Mouse (Mus musculus): ENCODE results near the gene Kif3b. TPM values are rescaled to one million over a fixed set of nuclear protein-coding genes. Genes with fewer than 3 reads are reported as not detected.

Kif3b gene
- polyA plus RNA-seq, 1 experiment from 2014 or later: 8.9 TPM

GRCm38 (mm10) chr2:153295196-153295595, 4.0 kb downstream of the Kif3b start:
- no peak overlapping the region for H3K4me3 ChIP-seq (ENCODE audit: low read length)
- H3K4me2 ChIP-seq (replicated peaks; ENCODE audit: low read depth, low read length): no peak overlapping the region
- H3K9me3 ChIP-seq (ENCODE audit: low read length): no peaks in the 10 kb centered on the region
- no peak overlapping the region for H3K9ac ChIP-seq (replicated peaks; ENCODE audit: low read length)
- H3K27ac ChIP-seq (ENCODE audit: low read length): no peak overlapping the region
- H3K36me3 ChIP-seq (ENCODE audit: insufficient read depth, low read length): no peaks in the 10 kb centered on the region
- no peak for ATAC-seq (ENCODE audit: low FRiP score, low TSS enrichment)
- peaks cover 23% of the 10 kb centered on the region for H3K4me1 ChIP-seq (ENCODE audit: insufficient read depth, low read length)
- no peaks in the 10 kb centered on the region for H3K27me3 ChIP-seq (ENCODE audit: insufficient read depth, low read length)
- WGBS: 92% methylated on average over 4 of the region's 4 CpGs

DNA sequence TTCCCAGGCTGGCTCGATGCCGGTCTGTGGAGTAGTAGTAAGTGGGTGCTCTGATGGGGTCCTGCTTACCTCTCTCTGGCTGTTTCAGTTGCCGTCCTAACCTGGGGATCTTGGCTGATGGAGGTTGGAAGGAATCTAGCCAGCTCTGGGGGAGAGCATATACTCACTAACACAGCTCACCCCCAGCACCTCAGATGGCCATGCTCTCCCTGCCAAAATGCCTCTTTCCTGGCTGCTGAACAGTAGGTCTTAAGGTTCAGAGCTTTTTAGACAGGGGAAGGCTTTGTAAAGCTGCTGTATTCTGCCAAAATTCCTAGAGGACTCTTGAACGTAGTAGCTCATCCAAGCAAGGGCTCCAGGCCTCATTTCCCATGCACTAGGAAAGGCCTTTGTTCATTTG, 6.6 kb downstream of the Kif3b start:
- H3K9me3 ChIP-seq (ENCODE audit: low read length): no peaks in the 10 kb centered on the region
- ATAC-seq (ENCODE audit: low FRiP score, low TSS enrichment): no peak
- H3K9ac ChIP-seq (replicated peaks; ENCODE audit: low read length): no peak overlapping the region
- no peaks in the 10 kb centered on the region for H3K36me3 ChIP-seq (ENCODE audit: insufficient read depth, low read length)
- H3K27ac ChIP-seq (ENCODE audit: low read length): no peak overlapping the region
- no peaks in the 10 kb centered on the region for H3K27me3 ChIP-seq (ENCODE audit: insufficient read depth, low read length)
- peaks cover 12% of the 10 kb centered on the region for H3K4me1 ChIP-seq (ENCODE audit: insufficient read depth, low read length)
- H3K4me3 ChIP-seq (ENCODE audit: low read length): no peak overlapping the region
- H3K4me2 ChIP-seq (replicated peaks; ENCODE audit: low read depth, low read length): no peak overlapping the region
- 74% methylated on average over 4 of the region's 4 CpGs for WGBS

- Histone ChIP-seq H3K4me2 (replicated peaks; ENCODE audit: low read depth, low read length) (no peak overlapping the region), H3K36me3 (ENCODE audit: insufficient read depth, low read length) (no peaks in the 10 kb centered on the region), H3K4me3 (ENCODE audit: low read length) (no peak overlapping the region), H3K27me3 (ENCODE audit: insufficient read depth, low read length) (no peaks in the 10 kb centered on the region), H3K9me3 (ENCODE audit: low read length) (no peaks in the 10 kb centered on the region), H3K9ac (replicated peaks; ENCODE audit: low read length) (no peak overlapping the region), H3K4me1 (ENCODE audit: insufficient read depth, low read length) (peaks cover 12% of the 10 kb centered on the region), H3K27ac (ENCODE audit: low read length) (peak overlapping the region; percentile 48)
- no peak for ATAC-seq (ENCODE audit: low FRiP score, low TSS enrichment)
- WGBS: 33% methylated on average over 4 of the region's 4 CpGs
Measured at GRCm38 (mm10) chr2:153298460-153298859, 7.2 kb downstream of the Kif3b start.

DNA sequence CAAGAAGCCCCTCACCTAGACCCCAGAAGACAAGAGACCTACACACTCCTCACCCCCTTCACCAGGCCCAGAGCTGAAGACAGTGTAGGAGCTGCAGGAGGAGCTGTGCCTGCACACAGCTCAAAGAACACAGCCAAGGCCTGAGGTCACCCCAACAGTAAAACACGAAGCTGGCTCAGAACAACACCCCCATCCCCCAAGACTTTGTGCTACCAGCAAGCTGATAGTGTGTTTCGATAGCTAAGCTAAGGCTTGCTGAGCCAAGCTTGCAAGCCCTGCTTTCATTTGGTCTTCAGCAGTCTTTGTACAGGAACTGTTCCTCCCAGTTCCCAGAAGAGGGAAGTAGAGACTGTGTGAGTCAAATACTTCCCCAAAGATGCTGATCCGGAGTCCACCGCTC, 7.7 kb downstream of the Kif3b start:
- Histone ChIP-seq H3K27ac (ENCODE audit: low read length) (peak overlapping the region; percentile 48; the same call in 1 of the 2 replicates), H3K4me1 (ENCODE audit: insufficient read depth, low read length) (peaks cover 12% of the 10 kb centered on the region), H3K4me3 (ENCODE audit: low read length) (no peak overlapping the region), H3K9me3 (ENCODE audit: low read length) (no peaks in the 10 kb centered on the region), H3K27me3 (ENCODE audit: insufficient read depth, low read length) (no peaks in the 10 kb centered on the region), H3K9ac (replicated peaks; ENCODE audit: low read length) (no peak overlapping the region), H3K36me3 (ENCODE audit: insufficient read depth, low read length) (no peaks in the 10 kb centered on the region), H3K4me2 (replicated peaks; ENCODE audit: low read depth, low read length) (no peak overlapping the region)
- 0 out of 2 replicates have a peak, but pooled peaks have one; percentile 62 for ATAC-seq (ENCODE audit: low FRiP score, low TSS enrichment)
- WGBS: 43% methylated on average over 4 of the region's 4 CpGs

DNA sequence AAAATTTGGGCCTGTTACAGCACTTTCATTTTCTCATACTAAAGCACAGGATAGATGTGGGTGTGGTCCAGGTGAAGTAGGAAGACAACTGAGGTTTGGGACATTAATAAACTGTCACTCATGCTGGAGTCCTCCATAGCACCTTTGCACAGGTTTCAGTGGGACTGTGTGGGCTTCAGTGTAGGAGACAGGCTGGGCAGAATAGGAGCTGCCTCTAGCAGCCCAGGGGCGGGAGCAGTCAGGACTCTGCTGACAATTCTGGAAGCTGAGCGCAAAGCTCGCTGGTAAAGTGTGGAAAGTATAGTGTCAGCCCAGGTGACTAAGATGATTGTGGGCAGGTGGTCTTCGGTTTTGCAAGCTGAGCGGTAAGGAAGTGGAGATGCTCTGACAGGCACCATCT, 9.9 kb downstream of the Kif3b start:
- Histone ChIP-seq H3K4me2 (replicated peaks; ENCODE audit: low read depth, low read length) (no peak overlapping the region), H3K27ac (ENCODE audit: low read length) (no peak overlapping the region), H3K36me3 (ENCODE audit: insufficient read depth, low read length) (no peaks in the 10 kb centered on the region), H3K27me3 (ENCODE audit: insufficient read depth, low read length) (no peaks in the 10 kb centered on the region), H3K4me3 (ENCODE audit: low read length) (no peak overlapping the region), H3K9ac (replicated peaks; ENCODE audit: low read length) (no peak overlapping the region), H3K9me3 (ENCODE audit: low read length) (no peaks in the 10 kb centered on the region), H3K4me1 (ENCODE audit: insufficient read depth, low read length) (peaks cover 12% of the 10 kb centered on the region)
- WGBS: 93% methylated on average over 5 of the region's 5 CpGs
- no peak for ATAC-seq (ENCODE audit: low FRiP score, low TSS enrichment)

DNA sequence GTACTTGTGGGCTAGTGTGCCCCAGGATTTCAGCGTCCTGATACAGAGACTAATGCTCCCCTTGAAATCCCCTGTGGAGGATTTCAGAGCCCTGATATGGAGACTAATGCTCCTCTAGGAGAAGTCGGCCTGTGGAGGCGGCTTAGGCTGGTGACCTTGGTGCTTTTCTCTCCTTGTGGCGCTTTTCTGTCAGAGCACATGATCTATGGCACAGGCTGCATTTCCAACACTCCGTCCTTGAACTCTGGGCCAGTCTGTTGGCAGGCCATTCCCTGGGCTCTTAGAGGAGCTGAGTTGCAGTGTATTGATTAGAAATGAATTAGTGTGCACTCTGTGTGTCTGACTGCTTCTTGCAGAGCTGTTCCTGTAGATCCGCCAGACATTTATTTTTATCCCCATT, 14.0 kb downstream of the Kif3b start:
- Histone ChIP-seq H3K4me2 (replicated peaks; ENCODE audit: low read depth, low read length) (no peak overlapping the region), H3K4me3 (ENCODE audit: low read length) (no peak overlapping the region), H3K9me3 (ENCODE audit: low read length) (no peaks in the 10 kb centered on the region), H3K27ac (ENCODE audit: low read length) (no peak overlapping the region), H3K36me3 (ENCODE audit: insufficient read depth, low read length) (no peaks in the 10 kb centered on the region), H3K27me3 (ENCODE audit: insufficient read depth, low read length) (no peaks in the 10 kb centered on the region), H3K9ac (replicated peaks; ENCODE audit: low read length) (no peak overlapping the region), H3K4me1 (ENCODE audit: insufficient read depth, low read length) (no peaks in the 10 kb centered on the region)
- no peak for ATAC-seq (ENCODE audit: low FRiP score, low TSS enrichment)
- 51% methylated on average over 6 of the region's 6 CpGs for WGBS

- H3K4me2 ChIP-seq (replicated peaks; ENCODE audit: low read depth, low read length): no peak overlapping the region
- no peak for ATAC-seq (ENCODE audit: low FRiP score, low TSS enrichment)
- no peak overlapping the region for H3K4me3 ChIP-seq (ENCODE audit: low read length)
- no peaks in the 10 kb centered on the region for H3K9me3 ChIP-seq (ENCODE audit: low read length)
- no peak overlapping the region for H3K27ac ChIP-seq (ENCODE audit: low read length)
- H3K9ac ChIP-seq (replicated peaks; ENCODE audit: low read length): no peak overlapping the region
- no peaks in the 10 kb centered on the region for H3K36me3 ChIP-seq (ENCODE audit: insufficient read depth, low read length)
- no peaks in the 10 kb centered on the region for H3K4me1 ChIP-seq (ENCODE audit: insufficient read depth, low read length)
- WGBS: 60% methylated on average over 7 of the region's 7 CpGs
- H3K27me3 ChIP-seq (ENCODE audit: insufficient read depth, low read length): no peaks in the 10 kb centered on the region
Measured at GRCm38 (mm10) chr2:153308586-153308985, 17.4 kb downstream of the Kif3b start.

GRCm38 (mm10) chr2:153309106-153309505, 17.9 kb downstream of the Kif3b start:
- H3K4me1 ChIP-seq (ENCODE audit: insufficient read depth, low read length): no peaks in the 10 kb centered on the region
- ATAC-seq (ENCODE audit: low FRiP score, low TSS enrichment): no peak
- no peak overlapping the region for H3K4me3 ChIP-seq (ENCODE audit: low read length)
- 48% methylated on average over 8 of the region's 8 CpGs for WGBS
- H3K9ac ChIP-seq (replicated peaks; ENCODE audit: low read length): no peak overlapping the region
- H3K4me2 ChIP-seq (replicated peaks; ENCODE audit: low read depth, low read length): no peak overlapping the region
- no peaks in the 10 kb centered on the region for H3K36me3 ChIP-seq (ENCODE audit: insufficient read depth, low read length)
- H3K9me3 ChIP-seq (ENCODE audit: low read length): no peaks in the 10 kb centered on the region
- no peaks in the 10 kb centered on the region for H3K27me3 ChIP-seq (ENCODE audit: insufficient read depth, low read length)
- H3K27ac ChIP-seq (ENCODE audit: low read length): no peak overlapping the region

- no peak overlapping the region for H3K4me3 ChIP-seq (ENCODE audit: low read length)
- no peaks in the 10 kb centered on the region for H3K27me3 ChIP-seq (ENCODE audit: insufficient read depth, low read length)
- H3K27ac ChIP-seq (ENCODE audit: low read length): no peak overlapping the region
- no peak overlapping the region for H3K4me2 ChIP-seq (replicated peaks; ENCODE audit: low read depth, low read length)
- no peak overlapping the region for H3K9ac ChIP-seq (replicated peaks; ENCODE audit: low read length)
- no peaks in the 10 kb centered on the region for H3K4me1 ChIP-seq (ENCODE audit: insufficient read depth, low read length)
- no peak for ATAC-seq (ENCODE audit: low FRiP score, low TSS enrichment)
- WGBS: 74% methylated on average over 6 of the region's 6 CpGs
- no peaks in the 10 kb centered on the region for H3K9me3 ChIP-seq (ENCODE audit: low read length)
- H3K36me3 ChIP-seq (ENCODE audit: insufficient read depth, low read length): no peaks in the 10 kb centered on the region
Measured at GRCm38 (mm10) chr2:153310228-153310627, 19.0 kb downstream of the Kif3b start.

GRCm38 (mm10) chr2:153312884-153313283, 21.7 kb downstream of the Kif3b start:
- H3K27me3 ChIP-seq (ENCODE audit: insufficient read depth, low read length): no peaks in the 10 kb centered on the region

More at GRCm38 (mm10) chr2:153312884-153313283, 21.7 kb downstream of the Kif3b start:
- H3K36me3 ChIP-seq (ENCODE audit: insufficient read depth, low read length): peaks cover 11% of the 10 kb centered on the region
- no peaks in the 10 kb centered on the region for H3K9me3 ChIP-seq (ENCODE audit: low read length)
- H3K4me1 ChIP-seq (ENCODE audit: insufficient read depth, low read length): no peaks in the 10 kb centered on the region
- no peak overlapping the region for H3K4me2 ChIP-seq (replicated peaks; ENCODE audit: low read depth, low read length)
- no peak overlapping the region for H3K9ac ChIP-seq (replicated peaks; ENCODE audit: low read length)
- 88% methylated on average over 9 of the region's 9 CpGs for WGBS
- no peak overlapping the region for H3K27ac ChIP-seq (ENCODE audit: low read length)
- no peak for ATAC-seq (ENCODE audit: low FRiP score, low TSS enrichment)
- H3K4me3 ChIP-seq (ENCODE audit: low read length): no peak overlapping the region
